In genomic region chr17:35666851-35667256, GRCm38 (mm10) we compare ENCODE assay signal across 8 mouse cellular contexts. TPM values are rescaled to one million over a fixed set of nuclear protein-coding genes. Genes with fewer than 3 reads are reported as not detected.
A peak's percentile ranks its signal among the peaks of the same experiment; 100 is the strongest.
DNase-seq lines count a peak whose midpoint lies in the region; ATAC-seq and TF ChIP-seq lines count a peak whose summit lies in the region.

No protein-coding gene starts in this region.

- in situ Hi-C loops in ES-E14 (cut with MboI; ENCODE audit: low sequenced_read_pairs in 2 of 2, unreplicated experiment in 2 of 2), result no loop called here

- H3K4me1 ChIP-seq in ES-E14 (ENCODE audit: control insufficient read depth in 2 of 2, insufficient read depth in 2 of 2, low read length in 2 of 2, poor library complexity in 1 of 2), result peaks cover 0 to 9% of the 10 kb centered on the region in 2 experiments; a peak in 1 of 4 replicates
- H3K4me1 ChIP-seq in embryonic facial prominence, embryonic 12.5 days, result peaks cover 16% of the 10 kb centered on the region
- peaks cover 7% of the 10 kb centered on the region; the same call in 1 of the 2 replicates for H3K4me1 ChIP-seq in intestine, embryonic 15.5 days (replicated peaks)

- peak overlapping the region; percentile 89 for H3K4me2 ChIP-seq in embryonic facial prominence, embryonic 12.5 days (replicated peaks)
- peak overlapping the region; percentile 94 for H3K4me2 ChIP-seq in intestine, embryonic 15.5 days (replicated peaks)

- H3K9me3 ChIP-seq in ES-E14 (ENCODE audit: control insufficient read depth, insufficient read depth, low read depth, low read length), result no peaks in the 10 kb centered on the region
- H3K9me3 ChIP-seq in embryonic facial prominence, embryonic 12.5 days, result no peaks in the 10 kb centered on the region
- no peaks in the 10 kb centered on the region for H3K9me3 ChIP-seq in intestine, embryonic 15.5 days

- 2% methylated on average over 13 of the region's 13 CpGs for WGBS in embryonic facial prominence, embryonic 12.5 days
- WGBS in intestine, embryonic 15.5 days, result 5% methylated on average over 13 of the region's 13 CpGs

- H3K4me3 ChIP-seq in layer of hippocampus, adult 2 months, result peak overlapping the region; percentile 95
- H3K4me3 ChIP-seq in ES-E14 (ENCODE audit: insufficient read depth in 1 of 2, low read depth in 1 of 2, low read length in 2 of 2, poor library complexity in 1 of 2, severe bottlenecking in 1 of 2), result peak overlapping the region; percentile 84 to 85
- peak overlapping the region; percentile 72 for H3K4me3 ChIP-seq in embryonic facial prominence, embryonic 12.5 days
- peak overlapping the region; percentile 72 for H3K4me3 ChIP-seq in intestine, embryonic 15.5 days (replicated peaks)

- TF ChIP-seq CTCF in layer of hippocampus, adult 2 months (conservative IDR thresholded peaks at IDR 0.05), result no peak

- ATAC-seq in embryonic facial prominence, embryonic 12.5 days (ENCODE audit: insufficient number of reproducible peaks, insufficient read depth, low FRiP score, low TSS enrichment), result peak; percentile 32
- ATAC-seq in intestine, embryonic 15.5 days, result peak; percentile 60
- ATAC-seq in megakaryocyte progenitor cell, adult 5-6 weeks (replicated peaks; ENCODE audit: poor library complexity), result peak; percentile 30

- peak overlapping the region; percentile 77 for H3K9ac ChIP-seq in ES-E14 (ENCODE audit: insufficient read depth, low read depth, low read length, poor library complexity, severe bottlenecking)
- H3K9ac ChIP-seq in embryonic facial prominence, embryonic 12.5 days, result peak overlapping the region; percentile 90
- peak overlapping the region; percentile 83 for H3K9ac ChIP-seq in intestine, embryonic 15.5 days

- no peaks in the 10 kb centered on the region for H3K27me3 ChIP-seq in embryonic facial prominence, embryonic 12.5 days
- no peaks in the 10 kb centered on the region for H3K27me3 ChIP-seq in intestine, embryonic 15.5 days (replicated peaks)

- H3K36me3 ChIP-seq in ES-E14 (ENCODE audit: control insufficient read depth, insufficient read depth, low read length, poor library complexity, severe bottlenecking), result peaks cover 46% of the 10 kb centered on the region
- H3K36me3 ChIP-seq in embryonic facial prominence, embryonic 12.5 days, result peaks cover 41% of the 10 kb centered on the region
- H3K36me3 ChIP-seq in intestine, embryonic 15.5 days, result peaks cover 18% of the 10 kb centered on the region

- no peak for DNase-seq in layer of hippocampus, adult 2 months (ENCODE audit: low spot score in 2 of 2)
- no peak for DNase-seq in layer of hippocampus, adult 18-20 months (ENCODE audit: low spot score in 2 of 2)
- DNase-seq in ES-E14 (ENCODE audit: low read depth, low spot score), result no peak
- no peak for DNase-seq in layer of hippocampus, adult 9-11 months
- DNase-seq in cerebellum, adult 9-11 months, result no peak

- peak overlapping the region; percentile 95 for H3K27ac ChIP-seq in layer of hippocampus, adult 2 months
- H3K27ac ChIP-seq in ES-E14 (ENCODE audit: insufficient read depth, low read depth, low read length, poor library complexity, severe bottlenecking), result peak overlapping the region; percentile 57
- H3K27ac ChIP-seq in embryonic facial prominence, embryonic 12.5 days, result peak overlapping the region; percentile 85
- H3K27ac ChIP-seq in intestine, embryonic 15.5 days, result peak overlapping the region; percentile 82

TF ChIP-seq in ES-E14, 5 proteins besides CTCF, POLR2A, EP300 and RAD21:
- no peak for TF ChIP-seq MAFK (IDR thresholded peaks at IDR 0.05; ENCODE audit: insufficient read depth, low read depth, low read length)
- TF ChIP-seq HCFC1 (IDR thresholded peaks at IDR 0.05; ENCODE audit: borderline replicate concordance, insufficient read depth, low read length), result no peak
- no peak for TF ChIP-seq ZC3H11A (IDR thresholded peaks at IDR 0.05; ENCODE audit: borderline replicate concordance, low read depth, low read length)
- TF ChIP-seq ZNF384 (IDR thresholded peaks at IDR 0.05; ENCODE audit: low read depth, low read length), result no peak
- no peak for TF ChIP-seq CHD2 (IDR thresholded peaks at IDR 0.05; ENCODE audit: low read depth, low read length)

RNA-seq across cellular contexts. Expression of gene Vars2, which starts 0.5 kb away (rescaled TPM):
- total RNA-seq in layer of hippocampus, adult 2 months (2021), result 10 to 100 TPM; 32.4 to 47.3 TPM
- total RNA-seq in layer of hippocampus, adult 18-20 months (2021), result 10 to 100 TPM; 35.9 to 37.4 TPM
- total RNA-seq in ES-E14 (2012; rRNA removed), result 58.5 and 90.3 TPM in 2 replicates
- polyA plus RNA-seq in embryonic facial prominence, embryonic 12.5 days (2016; fragmentation: Nextera tagmentation; extraction: Ambion mirVana), result 18.5 and 23.6 TPM in 2 replicates
- 18.3 and 18.9 TPM in 2 replicates for polyA plus RNA-seq in intestine, embryonic 15.5 days (2015; fragmentation: Nextera tagmentation; extraction: Ambion mirVana)
- 5.7 and 11.4 TPM in 2 replicates for total RNA-seq in megakaryocyte progenitor cell, adult 5-6 weeks (2015)
- 12.7 and 14.9 TPM in 2 replicates for total RNA-seq in megakaryocyte progenitor cell, adult 5-6 weeks (2017)

RNA-seq across cellular contexts. Expression of gene Gtf2h4, which starts 6.7 kb away (rescaled TPM):
- total RNA-seq in layer of hippocampus, adult 2 months (2021), result 10 to 100 TPM; 29.9 to 35.3 TPM
- total RNA-seq in layer of hippocampus, adult 18-20 months (2021), result 10 to 100 TPM; 33.3 to 34.5 TPM
- total RNA-seq in ES-E14 (2012; rRNA removed), result 75.3 and 83.0 TPM in 2 replicates
- 48.6 and 51.5 TPM in 2 replicates for polyA plus RNA-seq in embryonic facial prominence, embryonic 12.5 days (2016; fragmentation: Nextera tagmentation; extraction: Ambion mirVana)
- 43.8 TPM in 2 replicates for polyA plus RNA-seq in intestine, embryonic 15.5 days (2015; fragmentation: Nextera tagmentation; extraction: Ambion mirVana)
- total RNA-seq in megakaryocyte progenitor cell, adult 5-6 weeks (2015), result 26.2 and 31.8 TPM in 2 replicates
- total RNA-seq in megakaryocyte progenitor cell, adult 5-6 weeks (2017), result 24.8 and 29.5 TPM in 2 replicates

RNA-seq across cellular contexts. Expression of gene Mucl3, which starts 23.4 kb away (rescaled TPM):
- not detected for total RNA-seq in layer of hippocampus, adult 2 months (2021)
- total RNA-seq in layer of hippocampus, adult 18-20 months (2021), result not detected
- total RNA-seq in ES-E14 (2012; rRNA removed), result 0.85 and 1.1 TPM in 2 replicates
- polyA plus RNA-seq in embryonic facial prominence, embryonic 12.5 days (2016; fragmentation: Nextera tagmentation; extraction: Ambion mirVana), result 0.08 and 0.11 TPM in 2 replicates
- polyA plus RNA-seq in intestine, embryonic 15.5 days (2015; fragmentation: Nextera tagmentation; extraction: Ambion mirVana), result 0.39 and 0.44 TPM in 2 replicates
- not detected in 2 replicates for total RNA-seq in megakaryocyte progenitor cell, adult 5-6 weeks (2015)
- not detected in 2 replicates for total RNA-seq in megakaryocyte progenitor cell, adult 5-6 weeks (2017)

RNA-seq across cellular contexts. Expression of gene Ddr1, which starts 37.6 kb away (rescaled TPM):
- 10 to 100 TPM; 54.3 to 61.0 TPM for total RNA-seq in layer of hippocampus, adult 2 months (2021)
- total RNA-seq in layer of hippocampus, adult 18-20 months (2021), result 10 to 100 TPM; 59.0 to 59.7 TPM
- 46.0 and 78.8 TPM in 2 replicates for total RNA-seq in ES-E14 (2012; rRNA removed)
- 62.6 and 63.0 TPM in 2 replicates for polyA plus RNA-seq in embryonic facial prominence, embryonic 12.5 days (2016; fragmentation: Nextera tagmentation; extraction: Ambion mirVana)
- 54.0 and 54.2 TPM in 2 replicates for polyA plus RNA-seq in intestine, embryonic 15.5 days (2015; fragmentation: Nextera tagmentation; extraction: Ambion mirVana)
- 0.15 TPM in 1 of 2 replicates, not detected in the other for total RNA-seq in megakaryocyte progenitor cell, adult 5-6 weeks (2015)
- total RNA-seq in megakaryocyte progenitor cell, adult 5-6 weeks (2017), result 0.25 TPM in 1 of 2 replicates, not detected in the other

RNA-seq across cellular contexts. Expression of gene Gm9573, which starts 40.4 kb away (rescaled TPM):
- total RNA-seq in layer of hippocampus, adult 2 months (2021), result not detected
- not detected for total RNA-seq in layer of hippocampus, adult 18-20 months (2021)
- total RNA-seq in ES-E14 (2012; rRNA removed), result not detected in 2 replicates
- not detected in 2 replicates for polyA plus RNA-seq in embryonic facial prominence, embryonic 12.5 days (2016; fragmentation: Nextera tagmentation; extraction: Ambion mirVana)
- polyA plus RNA-seq in intestine, embryonic 15.5 days (2015; fragmentation: Nextera tagmentation; extraction: Ambion mirVana), result not detected in 2 replicates
- total RNA-seq in megakaryocyte progenitor cell, adult 5-6 weeks (2015), result not detected in 2 replicates
- not detected in 2 replicates for total RNA-seq in megakaryocyte progenitor cell, adult 5-6 weeks (2017)
